Mouse (Mus musculus) C2C12 (cell line): ENCODE measurements at regions not wholly inside any gene's neighbourhood (a gene's known extent, or its start where the extent isn't known, plus 50 kb on each side); places are given as distances from the start of the nearest gene placed in this dataset.

Experiments used
- H3K27me3 ChIP-seq: one replicate; pipeline ENCODE4 v1.6.1; 2011; ENCODE audit not compliant: control insufficient read depth, insufficient read depth, insufficient read length
- H3K36me3 ChIP-seq: one replicate; pipeline ENCODE4 v1.6.1; 2011; ENCODE audit not compliant: control insufficient read depth, insufficient read depth
- H3K4me3 ChIP-seq: one replicate; pipeline ENCODE4 v1.5.1; 2011; ENCODE audit warnings: mild to moderate bottlenecking, control low read depth; ENCODE audit not compliant: poor library complexity, insufficient read depth, severe bottlenecking
- H3K79me2 ChIP-seq: one replicate; pipeline ENCODE4 v1.6.1; 2011; ENCODE audit not compliant: control insufficient read depth, insufficient read depth
- H3K79me3 ChIP-seq: one replicate; pipeline ENCODE4 v1.6.1; 2011; ENCODE audit warnings: low read depth, control low read depth
- H3ac ChIP-seq: one replicate; pipeline ENCODE3; 2011; ENCODE audit warnings: low read depth; ENCODE audit not compliant: control insufficient read depth, insufficient read length
- CEBPB ChIP-seq: IDR thresholded peaks from one replicate; pipeline ENCODE4 v1.6.1; 2011; ENCODE audit warnings: low read depth, mild to moderate bottlenecking, control low read depth, moderate library complexity
- CTCF ChIP-seq: IDR thresholded peaks from one replicate; pipeline ENCODE4 v1.5.1; 2011; ENCODE audit not compliant: control insufficient read depth, insufficient read depth, insufficient read length
- FOSL1 ChIP-seq: IDR thresholded peaks from one replicate; pipeline ENCODE4 v1.8.0; 2011; ENCODE audit warnings: mild to moderate bottlenecking, low read length; ENCODE audit not compliant: poor library complexity, insufficient read depth, severe bottlenecking
- MAX ChIP-seq: IDR thresholded peaks from one replicate; pipeline ENCODE4 v1.6.1; 2011; ENCODE audit warnings: mild to moderate bottlenecking, control low read depth
- MYOD1 ChIP-seq: IDR thresholded peaks from one replicate; pipeline ENCODE4 v1.6.1; 2011; ENCODE audit warnings: low read depth; ENCODE audit not compliant: control insufficient read depth, insufficient read length
- MYOG ChIP-seq: IDR thresholded peaks from one replicate; pipeline ENCODE4 v1.6.1; 2011; ENCODE audit not compliant: control insufficient read depth, insufficient read length; ENCODE audit errors: extremely low read depth
- USF1 ChIP-seq: IDR thresholded peaks from one replicate; pipeline ENCODE4 v1.6.1; 2011; ENCODE audit warnings: low read depth, mild to moderate bottlenecking, control low read depth, moderate library complexity

DNA sequence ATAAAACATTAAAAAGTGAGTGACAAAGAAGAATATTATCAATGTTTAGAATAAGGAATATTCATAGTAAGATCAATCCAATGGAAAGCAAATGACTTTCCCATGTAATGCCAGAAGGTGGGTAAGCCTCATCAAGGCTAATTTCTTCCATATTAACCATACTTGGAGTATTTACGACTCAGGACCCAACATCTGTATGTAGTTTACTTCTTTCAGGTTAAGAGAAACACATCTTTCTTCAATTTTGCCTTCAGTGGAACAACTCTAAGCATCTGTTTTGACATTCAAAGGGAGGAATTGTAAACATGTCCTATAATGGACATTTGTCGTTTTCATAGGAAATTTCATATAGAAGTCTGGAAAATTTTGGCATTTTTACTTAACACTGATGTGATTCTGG, 1047.8 kb upstream of the Gm7489 start:
- no peaks in the 10 kb centered on the region for H3K79me3 ChIP-seq
- no peaks in the 10 kb centered on the region for H3K36me3 ChIP-seq
- H3K79me2 ChIP-seq: no peaks in the 10 kb centered on the region
- H3K4me3 ChIP-seq: no peak overlapping the region
- no peak for TF ChIP-seq MYOG
- no peak for TF ChIP-seq CEBPB
- no peak for TF ChIP-seq FOSL1
- TF ChIP-seq MYOD1: no peak
- no peak for TF ChIP-seq MAX
- no peak for TF ChIP-seq CTCF
- no peak for TF ChIP-seq USF1
- no peaks in the 10 kb centered on the region for H3K27me3 ChIP-seq
- H3ac ChIP-seq: no peak overlapping the region

- no peaks in the 10 kb centered on the region for H3K79me3 ChIP-seq
- no peaks in the 10 kb centered on the region for H3K79me2 ChIP-seq
- H3K27me3 ChIP-seq: no peaks in the 10 kb centered on the region
- no peak overlapping the region for H3K4me3 ChIP-seq
- no peak overlapping the region for H3ac ChIP-seq
- no peaks in the 10 kb centered on the region for H3K36me3 ChIP-seq
- TF ChIP-seq MAX (no peak), MYOD1 (peak; percentile 57), FOSL1 (peak; percentile 58)
Observed at GRCm38 (mm10) chr15:52848132-52848531, 1036.6 kb upstream of the Gm7489 start.

GRCm38 (mm10) chr15:52858682-52859081, 1026.0 kb upstream of the Gm7489 start:
- Histone ChIP-seq H3K4me3 (no peak overlapping the region), H3K79me3 (no peaks in the 10 kb centered on the region), H3K79me2 (no peaks in the 10 kb centered on the region), H3ac (no peak overlapping the region), H3K36me3 (no peaks in the 10 kb centered on the region), H3K27me3 (no peaks in the 10 kb centered on the region)
- TF ChIP-seq CEBPB (no peak), FOSL1 (no peak), CTCF (no peak), MYOD1 (no peak), USF1 (no peak), MAX (no peak), MYOG (no peak)

- TF ChIP-seq MYOG (no peak), FOSL1 (no peak), CEBPB (no peak), USF1 (no peak), MAX (no peak), CTCF (no peak), MYOD1 (no peak)
- Histone ChIP-seq H3K36me3 (no peaks in the 10 kb centered on the region), H3K79me3 (no peaks in the 10 kb centered on the region), H3K4me3 (no peak overlapping the region), H3ac (no peak overlapping the region), H3K79me2 (no peaks in the 10 kb centered on the region), H3K27me3 (no peaks in the 10 kb centered on the region)
Observed at GRCm38 (mm10) chr15:52863494-52863893, 1021.2 kb upstream of the Gm7489 start.

DNA sequence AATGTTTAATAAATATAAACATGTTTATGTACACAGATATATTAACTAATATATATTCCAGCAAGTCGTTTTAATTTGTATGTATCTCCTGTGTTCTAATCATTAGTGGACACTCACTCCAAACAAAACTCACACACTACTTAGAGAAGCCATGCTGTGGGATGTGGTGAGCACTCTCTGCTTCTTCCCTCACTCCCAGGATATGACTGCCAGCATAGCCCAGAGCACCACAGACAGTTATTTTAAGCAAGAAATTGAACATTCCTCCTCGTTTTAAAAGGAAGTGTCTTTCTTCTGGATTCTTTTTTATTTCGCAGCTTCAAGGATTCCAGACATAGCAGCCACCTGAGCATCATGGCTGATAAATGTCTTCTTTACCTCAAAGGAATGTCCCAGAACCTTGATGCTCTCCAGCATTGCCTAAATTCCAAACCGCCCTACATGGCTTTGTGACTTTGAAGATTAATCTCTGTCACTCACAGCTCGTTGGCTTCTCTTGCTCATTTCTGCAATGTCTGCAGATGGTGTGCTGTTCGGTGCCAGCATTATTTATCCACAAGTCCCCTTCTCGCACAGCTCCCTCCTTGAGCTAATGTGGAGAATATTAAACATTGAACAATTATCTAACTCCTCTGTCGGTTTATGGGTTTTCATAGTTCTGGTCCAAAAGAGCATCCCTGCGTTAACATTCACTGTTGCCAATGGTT, 992.3 kb upstream of the Gm7489 start:
- no peaks in the 10 kb centered on the region for H3K27me3 ChIP-seq
- H3K79me3 ChIP-seq: no peaks in the 10 kb centered on the region
- no peaks in the 10 kb centered on the region for H3K79me2 ChIP-seq
- no peak for TF ChIP-seq FOSL1
- TF ChIP-seq USF1: no peak
- TF ChIP-seq MYOG: no peak
- no peak for TF ChIP-seq CEBPB
- TF ChIP-seq MYOD1: no peak
- TF ChIP-seq CTCF: no peak
- TF ChIP-seq MAX: no peak
- no peaks in the 10 kb centered on the region for H3K36me3 ChIP-seq
- no peak overlapping the region for H3K4me3 ChIP-seq
- H3ac ChIP-seq: no peak overlapping the region

GRCm38 (mm10) chr15:52898107-52898506, 986.6 kb upstream of the Gm7489 start:
- no peaks in the 10 kb centered on the region for H3K79me3 ChIP-seq
- no peaks in the 10 kb centered on the region for H3K79me2 ChIP-seq
- no peak for TF ChIP-seq MYOD1
- TF ChIP-seq CEBPB: no peak
- no peak for TF ChIP-seq MYOG
- no peak for TF ChIP-seq FOSL1
- TF ChIP-seq CTCF: no peak
- TF ChIP-seq MAX: no peak
- TF ChIP-seq USF1: no peak
- H3K4me3 ChIP-seq: no peak overlapping the region
- H3ac ChIP-seq: no peak overlapping the region
- no peaks in the 10 kb centered on the region for H3K36me3 ChIP-seq
- no peaks in the 10 kb centered on the region for H3K27me3 ChIP-seq
